Mouse (Mus musculus) limb, embryonic 14.5 days (tissue): ENCODE data around the gene Igfbp5. TPM values are rescaled to one million over a fixed set of nuclear protein-coding genes. Genes with fewer than 3 reads are reported as not detected.

Experiments used
- ATAC-seq: fragments of 200-750 bp; cut with Nextera tagmentation; 2 replicates; pipeline ENCODE4 v1.8.0; 2017; ENCODE audit warnings: low read depth, moderate number of reproducible peaks, moderate TSS enrichment; ENCODE audit not compliant: low FRiP score
- DNase-seq: peaks from one replicate; pipeline ENCODE4 v3.0.0-alpha.2; 2015; ENCODE audit warnings: low spot score
- H3K27ac ChIP-seq: fragments of 300-500 bp; sonication (generic); replicated peaks from 2 replicates; pipeline ENCODE4 v1.5.1; 2014; ENCODE audit warnings: low read depth, mild to moderate bottlenecking, low read length, moderate library complexity, mixed read lengths
- H3K27me3 ChIP-seq: fragments of 300-500 bp; sonication (generic); 2 replicates; pipeline ENCODE4 v1.6.1; 2014; ENCODE audit warnings: low read length, mixed read lengths; ENCODE audit not compliant: control insufficient read depth, insufficient read depth
- H3K36me3 ChIP-seq: fragments of 300-500 bp; sonication (generic); 2 replicates; pipeline ENCODE4 v1.6.1; 2014; ENCODE audit warnings: mild to moderate bottlenecking, low read length, moderate library complexity, mixed read lengths; ENCODE audit not compliant: control insufficient read depth, insufficient read depth
- H3K4me1 ChIP-seq: fragments of 300-500 bp; sonication (generic); 2 replicates; pipeline ENCODE4 v1.6.1; 2014; ENCODE audit warnings: antibody characterized with exemption, low read length, mixed read lengths; ENCODE audit not compliant: control insufficient read depth, insufficient read depth
- H3K4me2 ChIP-seq: fragments of 300-500 bp; sonication (generic); replicated peaks from 2 replicates; pipeline ENCODE4 v1.6.1; 2014; ENCODE audit warnings: low read depth, mild to moderate bottlenecking, low read length, moderate library complexity; ENCODE audit not compliant: severe bottlenecking
- H3K4me3 ChIP-seq: fragments of 300-500 bp; sonication (generic); replicated peaks from 2 replicates; pipeline ENCODE4 v1.5.1; 2014; ENCODE audit warnings: low read length
- H3K9ac ChIP-seq: fragments of 300-500 bp; sonication (generic); 2 replicates; pipeline ENCODE4 v1.6.1; 2014; ENCODE audit warnings: mild to moderate bottlenecking, low read depth, low read length, moderate library complexity; ENCODE audit not compliant: severe bottlenecking
- H3K9me3 ChIP-seq: fragments of 300-500 bp; sonication (generic); 2 replicates; pipeline ENCODE4 v1.6.1; 2016; ENCODE audit warnings: low read length; ENCODE audit not compliant: control insufficient read depth
- POLR2A ChIP-seq: fragments of 200-500 bp; IDR thresholded peaks from 2 replicates; pipeline ENCODE4 v1.8.0; 2012; ENCODE audit warnings: inconsistent platforms, mild to moderate bottlenecking, moderate library complexity, borderline replicate concordance; ENCODE audit not compliant: insufficient read depth, insufficient read length; ENCODE audit errors: extremely low read depth
- WGBS: fragments of 180-500 bp; shearing (Covaris S2); extraction: QIAGEN DNeasy Blood & Tissue Kit; methylation state at CpG from one replicate; pipeline ENCODE4 v1.1.7; 2014; 5-methylcytosine and 5-hydroxymethylcytosine counted together
- polyA plus RNA-seq, 2 experiments: library from polyadenylated mRNA; depleted of rRNA in 1 of 2; stranded (reverse) in 1 of 2; unstranded in 1 of 2; fragments of >200 nt; fragmentation: Nextera tagmentation in 1 of 2; extraction: Ambion mirVana in 1 of 2; gene quantifications; 2 replicates each; pipeline versions ENCODE4 v1.2.1 to v1.2.3; 2012 to 2014

Igfbp5 gene
- polyA plus RNA-seq, 2 experiments, result 114 to 333 TPM

DNA sequence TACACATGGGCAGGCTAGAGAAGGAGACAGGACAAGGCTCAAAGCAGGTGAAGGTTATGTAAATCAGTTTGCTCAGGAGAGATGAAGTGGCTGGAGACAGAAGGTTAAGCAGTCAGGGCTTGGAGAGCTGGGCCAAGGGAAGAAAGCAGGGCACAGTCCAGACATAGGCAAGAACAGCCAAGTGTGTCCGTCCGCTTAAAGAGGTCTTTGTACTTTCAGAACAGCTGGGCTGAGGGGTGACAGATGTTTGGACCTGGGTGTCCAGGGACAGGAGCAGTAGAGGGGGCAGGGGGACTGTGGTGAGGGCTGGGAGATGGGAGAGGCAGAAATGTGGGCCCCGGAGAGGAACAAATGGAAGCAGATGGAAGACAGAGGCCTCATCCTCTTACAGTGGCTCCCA, 10.4 kb downstream of the Igfbp5 start:
- Histone ChIP-seq H3K9ac (no peak overlapping the region), H3K27me3 (no peaks in the 10 kb centered on the region), H3K36me3 (peaks cover 74% of the 10 kb centered on the region), H3K4me2 (no peak overlapping the region), H3K9me3 (no peaks in the 10 kb centered on the region), H3K4me1 (peaks cover 10% of the 10 kb centered on the region), H3K27ac (no peak overlapping the region), H3K4me3 (no peak overlapping the region)
- TF ChIP-seq POLR2A, result no peak
- ATAC-seq (no peak), DNase-seq (no peak)
- WGBS, result 71% methylated on average over 3 of the region's 3 CpGs

DNA sequence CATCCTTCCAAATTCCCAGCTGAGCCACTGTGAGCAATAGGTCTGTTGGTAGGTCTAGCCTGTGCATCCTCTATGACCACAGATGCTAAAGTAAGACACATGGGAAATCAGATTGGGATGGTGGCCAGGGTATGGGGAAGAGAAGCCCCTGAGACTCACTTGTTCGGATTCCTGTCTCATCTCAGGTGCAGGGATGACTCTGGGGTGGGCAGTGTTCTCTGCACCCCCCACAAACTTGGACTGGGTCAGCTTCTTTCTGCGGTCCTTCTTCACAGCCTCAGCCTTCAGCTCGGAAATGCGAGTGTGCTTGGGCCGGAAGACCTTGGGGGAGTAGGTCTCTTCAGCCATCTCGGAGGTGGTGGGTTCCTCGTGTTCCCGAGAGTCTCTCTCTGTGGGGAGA, 11.0 kb downstream of the Igfbp5 start:
- WGBS, result 91% methylated on average over 8 of the region's 8 CpGs
- TF ChIP-seq POLR2A, result no peak
- Histone ChIP-seq H3K27me3 (no peaks in the 10 kb centered on the region), H3K36me3 (peaks cover 77% of the 10 kb centered on the region), H3K27ac (no peak overlapping the region), H3K9ac (no peak overlapping the region), H3K4me3 (no peak overlapping the region), H3K4me1 (peaks cover 7% of the 10 kb centered on the region; the same call in 1 of the 2 replicates), H3K9me3 (no peaks in the 10 kb centered on the region), H3K4me2 (no peak overlapping the region)
- DNase-seq, result no peak
- no peak for ATAC-seq

- 88% methylated on average over 21 of the region's 21 CpGs for whole genome bisulfite sequencing
- no peak for TF ChIP-seq POLR2A
- Histone ChIP-seq H3K4me3 (no peak overlapping the region), H3K36me3 (peaks cover 81% of the 10 kb centered on the region), H3K27ac (no peak overlapping the region), H3K4me2 (no peak overlapping the region), H3K9me3 (no peaks in the 10 kb centered on the region), H3K4me1 (peaks cover 7% of the 10 kb centered on the region; the same call in 1 of the 2 replicates), H3K27me3 (no peaks in the 10 kb centered on the region), H3K9ac (no peak overlapping the region)
- DNase-seq (no peak), ATAC-seq (no peak)
Measured at GRCm38 (mm10) chr1:72862248-72862647, 12.4 kb downstream of the Igfbp5 start.

- ATAC-seq (no peak), DNase-seq (no peak)
- no peak overlapping the region for H3K9ac ChIP-seq
- no peaks in the 10 kb centered on the region for H3K27me3 ChIP-seq
- peaks cover 7% of the 10 kb centered on the region; the same call in 1 of the 2 replicates for H3K4me1 ChIP-seq
- peaks cover 81% of the 10 kb centered on the region for H3K36me3 ChIP-seq
- TF ChIP-seq POLR2A, result no peak
- no peak overlapping the region for H3K4me2 ChIP-seq
- no peak overlapping the region for H3K27ac ChIP-seq
- no peak overlapping the region for H3K4me3 ChIP-seq
- H3K9me3 ChIP-seq, result no peaks in the 10 kb centered on the region
- WGBS, result 63% methylated on average over 2 of the region's 2 CpGs
Measured at GRCm38 (mm10) chr1:72861702-72862101, 13.0 kb downstream of the Igfbp5 start.

- H3K9me3 ChIP-seq, result no peaks in the 10 kb centered on the region
- H3K4me3 ChIP-seq, result no peak overlapping the region
- H3K4me1 ChIP-seq, result no peaks in the 10 kb centered on the region
- WGBS, result 88% methylated on average over 2 of the region's 2 CpGs
- H3K4me2 ChIP-seq, result no peak overlapping the region
- no peak overlapping the region for H3K9ac ChIP-seq
- TF ChIP-seq POLR2A, result no peak
- no peak overlapping the region for H3K27ac ChIP-seq
- H3K27me3 ChIP-seq, result no peaks in the 10 kb centered on the region
- peaks cover 74% of the 10 kb centered on the region for H3K36me3 ChIP-seq
- no peak for DNase-seq
- ATAC-seq, result no peak
Measured at GRCm38 (mm10) chr1:72860502-72860901, 14.2 kb downstream of the Igfbp5 start.

- Histone ChIP-seq H3K9me3 (no peaks in the 10 kb centered on the region), H3K27me3 (no peaks in the 10 kb centered on the region), H3K4me3 (no peak overlapping the region), H3K36me3 (peaks cover 69% of the 10 kb centered on the region), H3K4me2 (no peak overlapping the region), H3K4me1 (no peaks in the 10 kb centered on the region), H3K9ac (no peak overlapping the region), H3K27ac (no peak overlapping the region)
- 92% methylated on average over 9 of the region's 9 CpGs for WGBS
- DNase-seq (no peak), ATAC-seq (no peak)
- no peak for TF ChIP-seq POLR2A
Measured at GRCm38 (mm10) chr1:72859963-72860362, 14.7 kb downstream of the Igfbp5 start.
